Mouse (Mus musculus): Measurements from ENCODE around the gene Uqcc2.

The Uqcc2 gene

DNA sequence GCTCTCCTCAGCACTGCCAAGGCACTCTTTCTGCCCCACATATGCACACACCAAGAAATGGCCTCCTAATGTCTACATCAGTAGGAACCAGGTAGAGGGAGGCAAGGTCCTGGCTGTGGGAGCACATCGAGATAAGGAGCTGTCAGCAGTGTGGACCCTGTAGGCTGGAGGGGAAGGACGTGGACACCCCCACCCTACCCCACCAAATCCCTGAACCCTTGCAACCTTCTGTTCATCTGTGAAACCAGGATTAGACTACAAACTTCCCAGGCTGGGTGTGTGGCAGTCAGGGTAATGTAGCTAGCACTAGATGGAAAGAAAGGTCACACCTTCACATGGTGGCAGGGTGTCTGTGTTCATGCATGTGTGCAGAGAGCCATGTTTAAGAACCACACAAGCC lies 10.6 kb downstream of the Uqcc2 start:
- DNase-seq (ENCODE audit: low spot score) = no peak

DNA sequence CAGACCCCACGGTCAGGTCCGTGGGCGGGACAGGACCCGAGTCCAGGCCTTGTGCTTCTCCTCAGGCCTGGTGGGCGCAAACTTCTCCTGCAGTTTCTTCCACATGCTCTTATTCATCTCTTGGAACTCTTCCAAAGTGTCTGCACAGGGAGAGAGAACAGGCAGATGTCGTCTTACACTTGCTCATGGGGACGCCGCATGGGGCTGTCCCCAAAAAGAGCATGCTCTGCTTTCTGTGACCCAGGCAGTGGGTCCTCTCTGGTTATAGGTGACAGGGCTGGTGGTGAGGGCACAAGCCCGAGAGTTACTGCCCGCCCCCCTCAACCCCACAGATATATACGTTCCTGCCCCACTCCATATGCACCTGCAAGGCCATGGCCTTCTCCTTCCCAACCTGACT lies 11.0 kb downstream of the Uqcc2 start:
- DNase-seq (ENCODE audit: low spot score) = no peak

DNA sequence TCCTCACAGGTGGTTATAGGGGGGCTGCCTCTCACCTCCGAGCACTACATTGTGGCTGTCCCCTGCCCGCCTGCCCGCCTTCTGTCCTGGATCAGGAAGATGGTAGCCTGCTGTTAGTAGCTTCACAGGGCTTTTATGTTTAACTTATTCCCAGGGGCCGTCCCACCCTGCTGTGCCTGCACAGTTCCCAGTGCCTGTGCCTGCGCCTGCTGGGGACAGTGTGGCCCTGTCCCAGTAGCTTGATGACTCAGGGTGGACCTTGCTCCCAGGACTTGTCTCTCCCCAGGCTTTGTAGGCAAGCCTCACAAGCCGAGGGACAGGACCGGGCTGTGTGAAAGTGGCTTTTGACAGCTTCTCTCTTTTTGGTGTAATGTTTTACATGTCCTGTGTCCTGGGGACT lies 11.9 kb downstream of the Uqcc2 start:
- no peak for DNase-seq (ENCODE audit: low spot score)

DNA sequence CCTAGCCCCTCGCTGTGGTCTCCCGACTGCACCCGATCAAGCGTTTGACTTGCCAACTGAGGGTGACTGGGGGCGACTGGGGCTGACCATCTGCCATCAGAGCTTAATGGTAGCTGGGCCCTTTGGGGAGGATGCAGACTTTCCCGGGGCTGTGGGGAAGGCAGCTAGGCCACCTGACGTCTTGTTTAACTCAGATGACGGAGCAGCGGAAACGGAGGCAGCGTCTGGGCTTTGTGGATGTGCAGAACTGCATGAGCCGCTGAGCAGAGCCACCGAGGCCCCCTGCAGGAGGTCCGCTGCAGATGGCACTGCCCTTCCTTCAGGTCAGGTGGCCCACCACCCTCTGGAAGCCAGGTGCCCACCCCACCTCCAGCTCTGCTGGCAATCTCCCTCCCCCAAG lies 12.4 kb downstream of the Uqcc2 start:
- DNase-seq (ENCODE audit: low spot score) = peak; percentile 24

DNA sequence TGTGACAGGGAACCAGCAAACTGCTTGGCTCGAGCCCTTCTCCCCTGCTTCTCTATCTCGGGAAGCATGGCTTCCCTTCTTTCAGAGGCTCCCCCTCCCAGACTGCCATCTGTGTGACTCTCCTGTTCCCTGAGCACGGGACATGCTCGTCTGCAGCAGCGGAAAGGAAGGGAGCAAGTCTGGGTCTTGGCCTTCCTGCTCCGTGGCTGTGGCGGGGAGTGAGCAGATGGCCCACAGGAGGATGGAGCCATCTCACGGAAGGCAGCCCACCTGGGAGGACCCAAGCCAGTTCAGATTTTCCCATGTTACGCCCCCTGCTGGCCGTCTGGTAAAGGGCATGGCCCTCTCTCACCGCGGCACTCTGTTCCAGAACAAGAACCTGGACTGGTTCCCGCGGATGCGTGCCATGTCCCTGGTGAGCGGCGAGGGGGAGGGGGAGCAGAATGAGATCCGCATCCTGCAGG lies 13.1 kb downstream of the Uqcc2 start:
- peak; percentile 73 for DNase-seq (ENCODE audit: low spot score)

DNA sequence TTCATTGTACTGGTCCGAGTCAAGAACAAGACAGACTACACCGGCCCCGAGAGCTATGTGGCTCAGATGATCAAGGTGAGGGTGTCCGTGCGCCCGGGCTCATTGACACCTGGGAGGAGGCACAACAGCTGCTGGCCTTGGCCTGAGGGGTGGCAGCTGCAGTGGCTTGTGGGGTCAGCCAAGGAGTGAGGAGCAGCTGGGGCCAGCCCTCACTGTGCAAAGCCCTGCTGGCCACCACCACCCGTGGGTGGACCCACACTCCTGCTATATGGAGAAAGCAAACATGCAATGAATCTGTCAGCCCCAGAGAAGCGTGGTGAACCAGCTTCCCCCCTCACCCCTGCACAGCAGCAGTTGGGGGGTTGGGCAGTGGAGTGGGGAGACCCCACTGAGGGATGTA lies 13.8 kb downstream of the Uqcc2 start:
- DNase-seq (ENCODE audit: low spot score) = no peak

DNA sequence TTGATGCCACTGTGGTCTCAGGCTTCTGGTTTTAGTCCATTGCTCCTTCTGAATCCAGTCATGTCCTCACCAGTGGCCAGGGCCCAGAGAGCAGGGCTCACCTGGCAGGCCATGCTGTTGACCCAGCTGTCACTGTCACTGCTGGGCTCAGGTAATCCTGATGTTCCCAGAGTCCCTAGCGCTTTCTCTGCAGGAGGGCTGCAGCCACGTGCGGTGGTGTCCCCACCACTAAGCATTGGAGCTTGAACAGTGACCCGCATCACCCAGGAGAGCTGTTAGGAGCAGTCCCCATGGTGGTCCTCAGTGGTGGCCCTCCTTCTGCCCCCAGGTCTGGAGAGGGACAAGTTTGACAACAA lies 14.2 kb downstream of the Uqcc2 start:
- DNase-seq (ENCODE audit: low spot score) = no peak

DNA sequence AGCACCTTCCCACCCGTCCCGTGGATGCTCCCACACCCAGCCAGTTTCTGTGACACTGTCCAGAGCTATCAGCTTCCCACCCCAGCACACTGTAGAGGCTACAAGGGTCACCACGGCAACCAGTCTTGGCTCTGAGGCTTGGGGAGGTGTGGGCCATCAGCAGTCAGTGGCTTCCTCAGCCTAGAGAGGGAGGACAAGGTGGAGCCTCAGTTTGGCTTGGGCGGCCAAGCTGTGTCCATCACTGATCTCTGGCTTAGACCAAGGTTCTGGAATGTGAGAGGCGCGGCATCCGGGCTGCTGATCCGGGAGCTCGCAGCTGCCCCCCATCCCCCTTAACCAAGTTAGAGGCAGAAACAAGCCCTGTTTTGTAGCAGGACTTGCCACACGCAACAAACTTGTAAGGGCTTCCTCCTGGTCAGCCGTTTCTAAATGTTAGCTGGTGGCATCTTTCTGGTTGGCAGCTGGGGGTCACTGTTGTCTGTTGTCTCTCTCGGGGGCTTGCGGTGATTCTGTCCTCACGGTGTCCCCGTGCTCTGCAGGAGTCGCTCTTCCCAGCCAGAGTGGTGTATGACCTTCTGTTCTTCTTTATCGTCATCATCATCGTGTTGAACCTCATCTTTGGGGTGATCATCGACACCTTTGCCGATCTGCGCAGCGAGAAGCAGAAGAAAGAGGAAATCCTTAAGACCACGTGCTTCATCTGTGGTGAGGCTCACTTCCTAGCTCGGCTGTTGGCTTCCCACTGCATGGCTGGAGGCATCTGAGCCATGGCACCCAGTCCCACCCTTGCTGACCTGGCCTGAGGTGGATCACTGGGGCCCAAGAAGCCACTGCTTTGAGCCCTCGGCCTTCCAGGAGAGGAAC lies 14.8 kb downstream of the Uqcc2 start:
- DNase-seq (ENCODE audit: low spot score) = peak; percentile 23

DNA sequence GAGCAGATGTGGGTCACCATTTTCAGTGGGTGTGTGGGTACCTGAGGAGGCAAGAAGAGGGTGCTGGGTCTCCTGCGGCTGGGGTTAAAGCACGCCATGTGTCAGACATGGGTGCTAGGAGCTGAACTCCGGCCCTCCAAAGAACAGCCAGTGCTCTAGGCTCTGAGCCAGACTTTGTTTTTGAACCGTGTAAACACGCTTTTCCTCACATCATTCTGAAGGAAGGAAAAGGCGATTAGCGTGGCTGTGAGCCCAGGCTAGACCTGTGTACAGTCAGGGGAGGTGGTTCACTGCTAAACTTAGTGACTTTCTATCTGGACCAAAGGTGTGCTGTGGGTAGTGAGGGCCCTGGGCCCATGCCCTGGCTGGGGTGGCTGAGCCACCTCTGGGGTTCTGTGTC lies 23.6 kb downstream of the Uqcc2 start:
- DNase-seq (ENCODE audit: low spot score) = no peak

DNA sequence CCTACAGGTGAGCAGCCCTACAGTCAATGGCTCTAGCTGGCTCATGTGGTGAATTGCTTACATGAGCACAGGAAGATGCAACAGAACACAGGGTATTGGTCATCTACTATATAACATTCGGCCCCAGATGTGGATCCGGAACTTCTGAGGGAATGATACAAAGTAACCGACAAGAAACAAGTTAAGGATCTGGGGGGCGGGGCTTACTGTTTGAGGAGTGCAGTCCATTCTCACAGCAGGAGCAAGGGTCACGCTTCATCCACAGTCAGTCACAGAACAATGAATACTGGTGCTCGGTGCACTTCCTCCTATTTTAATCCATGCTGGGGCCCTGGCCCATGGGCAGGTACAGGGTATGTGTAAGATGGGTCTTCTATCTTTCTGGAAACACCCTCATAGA lies 25.8 kb downstream of the Uqcc2 start:
- DNase-seq (ENCODE audit: low spot score) = no peak

DNA sequence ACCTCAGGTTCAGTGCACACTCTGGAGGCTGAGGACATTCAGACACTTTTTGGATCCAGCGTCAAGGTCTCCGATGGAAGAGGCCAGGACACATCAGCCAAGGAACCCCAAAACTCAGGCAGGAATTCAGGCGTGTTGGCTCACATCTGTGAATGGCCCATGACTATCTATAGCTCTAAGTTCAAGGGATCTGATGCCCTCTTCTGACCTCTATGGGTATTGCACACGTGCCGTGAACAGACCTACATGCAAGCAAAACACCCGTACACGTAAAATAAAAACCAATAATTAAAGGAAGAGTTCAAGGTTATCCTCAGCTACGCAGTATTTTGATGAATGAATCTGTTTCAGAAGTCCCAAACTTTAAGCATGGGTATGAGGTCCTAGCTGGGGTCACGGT lies 27.0 kb downstream of the Uqcc2 start:
- DNase-seq (ENCODE audit: low spot score) = peak; percentile 66

DNA sequence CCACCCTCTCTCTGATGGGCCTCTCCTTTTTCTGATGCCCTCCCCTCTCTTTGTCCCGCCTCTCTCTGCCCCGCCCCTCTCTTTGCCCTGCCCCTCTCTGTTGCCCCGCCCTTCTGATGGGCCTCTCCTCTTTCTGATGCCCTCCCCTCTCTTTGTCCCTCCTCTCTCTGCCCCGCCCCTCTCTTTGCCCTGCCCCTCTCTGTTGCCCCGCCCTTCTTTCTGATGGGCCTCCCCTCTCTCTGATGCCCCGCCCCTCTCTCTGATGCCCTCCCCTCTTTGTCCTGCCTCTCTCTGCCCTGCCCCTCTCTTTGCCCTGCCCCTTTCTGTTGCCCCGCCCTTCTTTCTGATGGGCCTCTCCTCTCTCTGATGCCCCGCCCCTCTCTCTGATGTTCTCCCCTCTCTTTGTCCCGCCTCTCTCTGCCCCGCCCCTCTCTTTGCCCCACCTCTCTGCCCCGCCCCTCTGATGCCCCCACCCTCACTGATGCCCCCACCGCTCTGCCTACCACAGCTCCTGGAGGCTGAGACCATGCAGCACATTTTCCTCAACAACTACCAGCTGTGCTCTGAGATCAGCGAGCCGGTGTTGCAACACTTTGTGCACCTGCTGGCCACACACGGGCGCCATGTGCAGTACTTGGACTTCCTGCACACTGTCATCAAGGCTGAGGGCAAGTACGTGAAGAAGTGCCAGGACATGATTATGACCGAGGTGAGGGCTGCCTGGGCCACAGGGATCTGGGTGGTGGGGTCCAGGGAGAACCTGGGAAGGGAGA lies 27.8 kb downstream of the Uqcc2 start:
- DNase-seq (ENCODE audit: low spot score) = no peak

DNA sequence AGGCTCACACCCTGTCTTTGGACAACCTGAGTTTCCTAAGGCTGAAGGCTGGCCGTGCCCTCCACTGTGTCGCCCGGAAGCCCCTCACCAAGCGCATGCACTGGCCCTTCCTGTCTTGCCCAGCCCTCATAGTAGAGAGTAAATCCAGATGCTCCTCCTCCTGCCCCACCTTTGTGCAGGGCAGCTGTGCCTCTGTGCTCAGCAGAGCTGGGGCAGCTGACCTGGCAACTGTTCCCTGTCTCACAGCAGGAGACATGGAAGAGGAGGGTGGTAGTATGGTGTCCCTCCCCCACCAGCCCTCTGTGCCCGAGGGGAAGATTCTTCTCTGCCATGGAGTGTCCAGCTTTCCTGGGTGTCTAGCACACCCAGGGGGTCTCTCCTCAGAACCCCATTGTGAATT lies 32.0 kb downstream of the Uqcc2 start:
- DNase-seq (ENCODE audit: low spot score) = no peak

DNA sequence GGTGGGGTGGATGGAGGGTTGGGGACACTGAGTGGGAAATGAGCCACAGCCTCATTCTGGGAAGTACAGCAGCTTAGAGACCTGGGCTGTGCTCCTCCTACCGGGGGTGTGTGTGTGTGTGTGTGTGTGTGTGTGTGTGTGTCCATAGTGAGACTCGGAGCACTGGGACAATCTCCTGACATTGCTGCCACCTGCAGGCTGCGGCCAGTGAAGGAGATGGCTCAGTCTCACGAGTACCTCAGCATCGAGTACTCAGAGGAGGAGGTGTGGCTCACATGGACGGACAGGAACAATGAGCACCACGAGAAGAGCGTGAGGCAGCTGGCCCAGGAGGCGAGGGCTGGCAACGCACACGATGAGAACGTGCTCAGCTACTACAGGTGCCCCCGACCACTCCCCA lies 38.0 kb downstream of the Uqcc2 start:
- peak; percentile 68 for DNase-seq (ENCODE audit: low spot score)

DNA sequence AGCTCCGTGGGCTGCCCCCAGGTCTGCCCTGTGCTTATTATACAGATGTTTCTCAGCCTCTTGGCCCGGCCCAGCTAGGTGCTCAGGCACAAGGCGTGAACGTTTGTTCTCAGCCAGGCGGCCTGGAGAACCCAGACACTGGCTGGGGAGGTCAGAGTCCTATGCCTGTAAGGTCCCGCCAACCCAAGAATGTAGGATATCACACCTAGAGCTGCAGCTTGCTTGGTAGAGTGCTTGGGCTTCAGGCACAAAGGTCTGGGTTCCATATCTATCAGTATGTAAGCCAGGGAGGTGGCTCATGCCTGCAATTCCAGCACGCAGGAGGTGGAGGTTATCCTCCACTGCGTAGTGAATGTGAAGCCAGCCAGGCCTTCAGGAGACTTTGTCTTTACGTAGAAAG lies 43.6 kb downstream of the Uqcc2 start:
- DNase-seq (ENCODE audit: low spot score) = no peak

DNA sequence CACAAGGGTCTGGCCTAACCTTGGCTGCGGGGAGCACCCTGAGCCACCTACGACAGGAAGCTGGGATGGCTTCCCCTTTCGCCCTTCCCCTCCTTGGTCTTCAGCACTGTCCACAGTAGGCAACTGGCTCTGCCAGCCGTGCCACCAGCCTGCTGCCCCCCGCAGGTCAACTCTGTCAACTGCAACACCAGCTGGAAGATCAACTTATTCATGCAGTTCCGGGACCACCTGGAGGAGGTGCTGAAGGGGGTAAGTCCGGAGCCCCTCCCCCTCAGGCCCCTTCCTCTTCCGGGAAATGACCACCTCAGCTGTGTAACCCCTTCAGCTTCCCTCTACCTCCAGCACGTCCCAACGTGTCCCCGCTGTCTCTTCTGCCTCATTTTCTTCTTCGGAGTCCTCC lies 46.3 kb downstream of the Uqcc2 start:
- peak; percentile 73 for DNase-seq (ENCODE audit: low spot score)

DNA sequence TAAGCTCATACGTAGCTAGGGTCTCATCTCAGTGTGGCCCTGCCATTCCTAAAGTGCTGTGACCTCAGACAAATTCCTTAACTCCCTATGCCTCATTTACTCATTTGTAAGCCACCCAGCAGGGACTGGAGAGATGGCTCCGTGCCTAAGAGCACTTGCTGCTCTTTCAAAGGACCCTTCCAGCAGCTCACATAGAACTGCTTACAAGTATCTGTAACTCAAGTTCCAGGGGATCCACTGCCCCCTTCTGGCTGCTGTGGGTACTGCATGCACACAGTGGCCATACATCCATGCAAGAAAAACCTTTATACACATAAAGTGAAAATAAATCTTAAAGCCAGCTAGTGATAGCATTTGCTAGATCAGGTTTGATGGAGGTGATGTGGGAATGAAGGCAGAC lies 48.0 kb downstream of the Uqcc2 start:
- DNase-seq (ENCODE audit: low spot score) = peak; percentile 71

DNA sequence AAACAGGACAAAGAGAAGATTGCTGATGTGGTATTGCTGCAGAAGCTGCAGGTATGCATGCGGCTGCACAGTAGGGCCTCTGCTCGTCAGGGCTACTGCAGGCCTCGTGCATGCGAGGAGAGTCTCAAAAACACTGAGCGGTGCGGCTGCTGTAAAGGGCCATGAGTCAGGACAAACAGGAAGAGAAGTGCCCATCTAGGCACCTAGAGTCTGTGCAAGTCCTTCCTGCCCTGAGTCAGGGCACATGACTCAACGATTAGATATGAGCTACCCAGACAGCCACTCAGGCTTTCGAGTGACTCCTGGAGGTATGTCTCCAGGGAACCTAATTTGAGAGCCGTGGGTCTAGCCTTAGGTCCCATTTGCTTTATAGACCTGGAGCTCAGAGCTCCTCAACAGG lies 50.1 kb downstream of the Uqcc2 start:
- no peak for DNase-seq (ENCODE audit: low spot score)

DNA sequence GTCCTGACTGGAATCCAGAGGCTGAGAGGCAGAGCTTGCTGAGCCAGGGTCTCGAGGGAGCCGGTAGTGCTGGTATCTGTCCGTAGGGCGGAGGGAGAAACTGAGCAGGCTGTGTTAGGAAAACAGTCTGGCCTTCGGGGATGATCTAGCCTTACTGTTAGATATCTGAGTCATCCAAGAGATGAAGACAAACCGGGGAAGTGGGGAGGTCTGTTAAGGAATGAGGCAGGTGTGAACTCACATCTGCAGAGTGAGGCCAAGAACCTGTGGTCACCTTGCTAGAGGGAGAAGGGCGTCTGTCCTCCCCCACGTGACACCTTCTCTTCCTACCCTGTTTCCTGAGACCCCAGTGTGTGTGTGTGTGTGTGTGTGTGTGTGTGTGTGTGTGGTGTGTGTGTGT lies 50.9 kb downstream of the Uqcc2 start:
- DNase-seq (ENCODE audit: low spot score) = no peak

DNA sequence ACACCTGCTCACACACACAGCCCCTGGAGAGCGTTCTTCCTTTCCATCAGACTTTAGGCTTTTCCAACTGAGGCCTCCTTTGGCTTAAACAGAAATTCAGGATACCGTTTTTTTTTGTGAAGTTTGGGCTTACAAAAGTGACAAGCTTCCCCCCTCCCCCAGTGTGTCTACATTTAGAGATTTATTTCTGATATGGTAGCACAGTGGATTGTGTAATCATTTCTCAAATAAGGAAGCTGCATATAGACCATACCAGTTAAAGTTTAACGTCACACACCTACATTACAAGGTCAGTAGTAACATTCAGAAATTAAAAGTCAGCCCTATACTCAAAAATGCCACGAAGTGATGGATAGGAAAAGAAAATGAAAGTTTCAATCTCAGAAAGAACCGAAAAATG lies 51.8 kb downstream of the Uqcc2 start:
- no peak for DNase-seq (ENCODE audit: low spot score)

DNA sequence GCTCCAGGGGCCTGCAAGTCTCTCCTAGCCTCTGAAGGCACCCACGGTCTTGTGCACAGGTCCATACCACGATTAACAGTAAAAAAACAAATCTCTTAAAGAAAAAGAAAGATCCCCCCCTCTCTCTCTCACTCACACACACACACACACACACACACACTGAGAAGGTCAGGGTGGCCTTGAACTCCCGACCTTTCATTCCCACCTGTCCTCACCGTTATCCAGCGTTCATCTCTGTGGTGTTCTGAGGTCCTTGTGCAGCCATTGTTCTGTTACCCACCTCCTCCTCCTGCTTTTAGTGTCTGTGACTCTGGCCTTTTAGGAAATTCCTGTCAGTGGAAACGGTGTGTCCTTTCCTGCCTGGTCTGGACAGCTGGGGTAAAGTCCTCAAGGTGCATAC lies 55.2 kb downstream of the Uqcc2 start:
- DNase-seq (ENCODE audit: low spot score) = no peak

DNA sequence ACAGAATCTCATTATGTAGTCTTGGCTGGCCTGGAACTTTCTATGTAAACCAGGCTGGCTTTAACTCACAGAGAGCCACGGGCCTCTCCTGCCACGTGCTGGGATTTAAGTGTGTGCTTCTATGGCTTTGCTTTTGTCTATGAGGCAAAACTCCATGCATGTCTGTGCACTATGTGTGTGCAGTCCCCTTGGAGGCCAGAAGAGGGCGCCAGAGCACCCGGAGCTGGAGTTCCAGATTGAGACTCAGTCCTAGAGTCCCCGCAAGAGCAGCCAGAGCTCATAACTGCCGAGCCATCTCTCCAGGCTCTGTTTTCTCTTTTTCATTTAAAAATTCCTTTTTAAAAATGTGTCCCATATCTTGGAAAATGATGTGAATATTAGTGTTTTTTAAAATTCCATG lies 55.8 kb downstream of the Uqcc2 start:
- DNase-seq (ENCODE audit: low spot score) = no peak

DNA sequence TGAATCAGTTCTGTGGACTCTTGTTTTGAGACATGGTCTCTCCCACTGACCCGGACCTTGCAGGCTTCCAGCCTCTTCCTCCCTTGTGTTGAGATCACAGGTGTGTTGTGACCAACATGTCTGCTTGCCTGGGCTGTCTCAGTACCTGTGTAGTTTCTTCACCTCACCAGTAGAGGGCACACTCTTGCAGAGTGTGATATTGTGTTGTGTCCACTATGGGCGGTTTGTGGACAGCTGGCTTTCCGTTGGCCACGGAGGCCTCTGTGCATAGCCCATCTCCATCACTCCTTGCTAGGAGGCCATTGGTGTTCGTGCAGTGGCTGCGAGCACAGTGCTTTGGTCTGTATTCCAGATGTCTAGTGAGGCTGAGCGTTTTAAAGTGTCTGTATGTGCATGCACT lies 56.6 kb downstream of the Uqcc2 start:
- DNase-seq (ENCODE audit: low spot score) = no peak

All from embryo, embryonic 10 days (tissue).